Mouse (Mus musculus): ENCODE results near the gene Pax1. TPM values are rescaled to one million over a fixed set of nuclear protein-coding genes. Genes with fewer than 3 reads are reported as not detected.

The Pax1 gene
- not detected for polyA plus RNA-seq (2014; fragmentation: Illumina TruSeq; extraction: RNeasy Lipid Tissue Mini Kit (QIAGEN cat#74804); ENCODE audit: low read depth, low replicate concordance)

GRCm38 (mm10) chr2:147361581-147361980 is at the start of gene Pax1:
Gene Pax1, plus strand, starts transcription at chr2:147361925.

Other genes with a start within 250 kb of the Pax1 start
- gene Nkx2-2, start 167.7 kb upstream of the Pax1 start, polyA plus RNA-seq (2014; fragmentation: Illumina TruSeq; extraction: RNeasy Lipid Tissue Mini Kit (QIAGEN cat#74804); ENCODE audit: low read depth, low replicate concordance) = not detected